Mouse (Mus musculus) cortical plate, adult 2 months (tissue): ENCODE results near the gene Lipc.

Experiments
- CTCF ChIP-seq: fragments of 200-500 bp; IDR thresholded peaks from 2 replicates; pipeline ENCODE4 v1.5.1; 2011; ENCODE audit warnings: mild to moderate bottlenecking, control low read depth, low read length; ENCODE audit not compliant: insufficient read depth; ENCODE audit errors: extremely low read depth
- POLR2A ChIP-seq: fragments of 200-500 bp; IDR thresholded peaks from 2 replicates; pipeline ENCODE4 v1.6.1; 2011; ENCODE audit warnings: mild to moderate bottlenecking, low read length, control low read depth; ENCODE audit not compliant: insufficient read depth; ENCODE audit errors: extremely low read depth

GRCm38 (mm10) chr9:70927701-70928100 is 24.3 kb downstream of the Lipc start:
- TF ChIP-seq CTCF (no peak), POLR2A (no peak)
